Mouse (Mus musculus): ENCODE measurements at regions not wholly inside any gene's neighbourhood (a gene's known extent, or its start where the extent isn't known, plus 50 kb on each side); places are given as distances from the start of the nearest gene placed in this dataset.

DNA sequence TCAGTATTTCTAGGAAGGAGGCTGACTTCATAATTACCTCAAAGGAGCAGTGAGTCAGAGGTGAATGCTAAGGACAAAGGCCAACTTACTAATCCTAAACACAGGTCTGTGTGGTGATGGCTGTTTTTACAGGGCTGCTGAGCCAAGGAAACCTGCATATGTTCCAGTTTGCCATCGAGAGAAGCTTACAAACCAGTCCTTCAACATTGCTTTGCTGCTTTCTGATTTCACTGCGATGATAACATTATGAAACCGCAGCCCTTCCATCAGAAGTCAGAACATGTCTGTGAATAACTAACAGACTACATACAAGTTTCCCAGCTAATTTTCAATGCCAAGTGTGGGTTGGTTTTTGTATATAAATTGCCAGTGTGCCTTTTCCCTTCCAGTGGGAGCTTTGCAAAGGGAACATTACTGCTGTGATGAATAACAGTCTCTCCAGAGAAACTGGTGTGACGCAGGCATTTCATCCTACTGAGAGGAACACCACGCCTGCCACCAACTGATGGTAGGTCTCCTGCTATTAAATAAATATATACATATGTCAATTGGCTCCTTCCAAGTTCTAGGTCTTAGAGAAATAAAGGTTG, 128.9 kb upstream of the Pfn2 start:
- no peak overlapping the region for H3K27ac ChIP-seq (ENCODE audit: low read depth, low read length)
- WGBS, result 84% methylated on average over 5 of the region's 5 CpGs
- no peaks in the 10 kb centered on the region for H3K9me3 ChIP-seq (replicated peaks; ENCODE audit: control insufficient read depth, low read length)
- H3K4me3 ChIP-seq (ENCODE audit: low read depth, low read length), result no peak overlapping the region
- H3K27me3 ChIP-seq (replicated peaks; ENCODE audit: control insufficient read depth, insufficient read depth, low read length), result no peaks in the 10 kb centered on the region
- no peak overlapping the region for H3K4me2 ChIP-seq (ENCODE audit: low read length)
- H3K4me1 ChIP-seq (ENCODE audit: control insufficient read depth, insufficient read depth, low read length), result no peaks in the 10 kb centered on the region
- H3K36me3 ChIP-seq (ENCODE audit: control insufficient read depth, insufficient read depth, low read length), result no peaks in the 10 kb centered on the region
- no peak overlapping the region for H3K9ac ChIP-seq (ENCODE audit: low read length)
- no peak for DNase-seq (ENCODE audit: low spot score)
- ATAC-seq, result no peak

DNA sequence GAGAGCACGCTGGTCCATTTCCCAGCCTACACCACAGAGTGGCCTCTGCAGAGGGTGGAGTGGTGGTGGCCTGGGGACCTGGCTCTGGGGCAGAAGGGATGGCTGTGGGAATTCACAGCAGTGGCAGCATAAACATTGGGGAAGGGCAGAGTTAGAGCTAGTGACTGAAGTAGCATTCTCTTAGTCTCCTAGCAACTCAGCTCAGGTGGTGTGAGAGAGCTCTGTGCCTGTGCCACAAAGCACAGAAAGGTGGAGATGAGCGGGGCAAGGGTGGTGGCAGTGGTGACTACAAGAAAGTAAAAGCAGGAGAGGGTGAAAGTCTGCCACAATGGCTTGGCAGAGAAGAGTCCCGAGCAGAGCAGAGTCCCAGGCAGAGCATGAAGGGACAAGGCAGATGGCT, 140.3 kb upstream of the Pfn2 start:
- ATAC-seq (no peak), DNase-seq (ENCODE audit: low spot score) (no peak)
- H3K36me3 ChIP-seq (ENCODE audit: control insufficient read depth, insufficient read depth, low read length), result no peaks in the 10 kb centered on the region
- WGBS, result 88% methylated on average over 3 of the region's 3 CpGs
- H3K4me2 ChIP-seq (ENCODE audit: low read length), result no peak overlapping the region
- H3K4me3 ChIP-seq (ENCODE audit: low read depth, low read length), result no peak overlapping the region
- no peak overlapping the region for H3K9ac ChIP-seq (ENCODE audit: low read length)
- no peaks in the 10 kb centered on the region for H3K4me1 ChIP-seq (ENCODE audit: control insufficient read depth, insufficient read depth, low read length)
- H3K27ac ChIP-seq (ENCODE audit: low read depth, low read length), result no peak overlapping the region
- no peaks in the 10 kb centered on the region for H3K27me3 ChIP-seq (replicated peaks; ENCODE audit: control insufficient read depth, insufficient read depth, low read length)
- no peaks in the 10 kb centered on the region for H3K9me3 ChIP-seq (replicated peaks; ENCODE audit: control insufficient read depth, low read length)

DNA sequence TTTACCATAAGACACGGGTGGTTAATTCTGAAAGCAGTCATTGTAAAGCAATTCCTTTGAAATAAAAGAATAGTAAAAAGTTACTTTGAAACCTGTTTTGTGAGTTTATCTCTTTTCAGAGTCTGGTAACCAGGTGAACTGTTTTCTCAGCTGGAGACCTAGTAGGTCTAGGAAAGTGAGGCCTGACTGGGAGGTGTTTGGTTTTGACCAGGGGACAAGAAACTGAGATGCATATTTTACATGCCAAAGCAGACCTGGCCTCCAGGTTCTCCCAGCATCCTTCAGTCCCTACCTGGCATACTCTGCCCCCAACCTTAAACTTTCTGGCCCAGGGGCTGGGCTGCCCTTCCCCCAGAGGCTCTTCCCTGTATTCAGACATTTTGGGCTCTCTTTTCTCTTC, 142.9 kb upstream of the Pfn2 start:
- no peak for DNase-seq (ENCODE audit: low spot score)
- Histone ChIP-seq H3K4me1 (ENCODE audit: control insufficient read depth, insufficient read depth, low read length) (no peaks in the 10 kb centered on the region), H3K9ac (ENCODE audit: low read length) (no peak overlapping the region), H3K36me3 (ENCODE audit: control insufficient read depth, insufficient read depth, low read length) (no peaks in the 10 kb centered on the region), H3K27me3 (replicated peaks; ENCODE audit: control insufficient read depth, insufficient read depth, low read length) (no peaks in the 10 kb centered on the region), H3K4me3 (ENCODE audit: low read depth, low read length) (no peak overlapping the region), H3K4me2 (ENCODE audit: low read length) (no peak overlapping the region), H3K27ac (ENCODE audit: low read depth, low read length) (no peak overlapping the region), H3K9me3 (replicated peaks; ENCODE audit: control insufficient read depth, low read length) (no peaks in the 10 kb centered on the region)
- whole genome bisulfite sequencing, result 70% methylated on average over 1 of the region's 1 CpGs
- ATAC-seq, result no peak

DNA sequence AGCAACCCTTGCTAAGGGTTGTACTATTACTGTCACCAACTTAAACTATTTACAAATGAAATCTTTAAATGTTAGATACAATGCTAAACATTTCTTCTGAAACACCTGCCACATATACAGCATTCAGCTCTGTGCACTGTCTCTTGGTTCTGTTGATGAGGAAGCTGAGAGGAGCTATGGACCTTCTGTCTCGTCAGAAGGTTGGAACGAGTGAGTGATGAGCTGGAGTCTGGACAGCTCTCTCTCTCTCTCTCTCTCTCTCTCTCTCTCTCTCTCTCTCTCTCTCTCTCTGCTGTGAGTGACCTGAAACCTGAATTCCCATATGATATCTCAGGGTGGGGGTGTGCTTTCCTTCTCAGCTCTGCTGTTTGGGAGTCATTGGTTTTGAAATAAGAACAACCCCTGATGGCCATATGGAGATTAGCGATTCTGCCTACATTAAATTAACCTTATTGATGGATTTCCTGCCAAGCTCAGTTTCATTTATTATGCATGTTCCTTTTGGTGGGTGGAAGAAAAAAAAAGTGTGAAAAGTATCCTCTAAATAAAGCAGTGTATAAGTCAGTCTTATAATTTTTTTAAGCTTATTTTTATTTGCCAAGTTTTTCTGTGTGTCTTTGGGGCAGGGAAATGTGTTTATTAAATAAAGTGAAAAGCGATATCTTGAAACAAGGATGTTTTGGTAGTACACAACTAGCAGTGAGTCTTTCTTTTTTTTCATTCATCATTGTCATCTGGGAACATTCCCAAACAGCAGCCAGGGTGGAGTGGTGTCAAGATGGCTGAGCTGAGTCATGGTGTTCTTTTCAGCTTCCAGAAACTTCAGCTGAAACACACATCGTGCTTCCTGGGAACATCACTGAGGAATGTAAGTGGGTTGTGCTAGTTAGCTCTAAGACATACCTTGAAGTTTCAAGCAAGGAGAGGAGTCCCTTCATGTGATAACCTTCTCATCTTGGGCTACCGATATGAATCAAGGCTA, 150.5 kb upstream of the Pfn2 start:
- Histone ChIP-seq H3K4me1 (ENCODE audit: control insufficient read depth, insufficient read depth, low read length) (no peaks in the 10 kb centered on the region), H3K4me2 (ENCODE audit: low read length) (no peak overlapping the region), H3K27ac (ENCODE audit: low read depth, low read length) (no peak overlapping the region), H3K4me3 (ENCODE audit: low read depth, low read length) (no peak overlapping the region), H3K9me3 (replicated peaks; ENCODE audit: control insufficient read depth, low read length) (no peaks in the 10 kb centered on the region), H3K27me3 (replicated peaks; ENCODE audit: control insufficient read depth, insufficient read depth, low read length) (no peaks in the 10 kb centered on the region), H3K9ac (ENCODE audit: low read length) (no peak overlapping the region), H3K36me3 (ENCODE audit: control insufficient read depth, insufficient read depth, low read length) (no peaks in the 10 kb centered on the region)
- DNase-seq (ENCODE audit: low spot score) (peak; percentile 34), ATAC-seq (peak; percentile 63; the same call in 1 of the 2 replicates)
- 77% methylated on average over 6 of the region's 6 CpGs for WGBS

DNA sequence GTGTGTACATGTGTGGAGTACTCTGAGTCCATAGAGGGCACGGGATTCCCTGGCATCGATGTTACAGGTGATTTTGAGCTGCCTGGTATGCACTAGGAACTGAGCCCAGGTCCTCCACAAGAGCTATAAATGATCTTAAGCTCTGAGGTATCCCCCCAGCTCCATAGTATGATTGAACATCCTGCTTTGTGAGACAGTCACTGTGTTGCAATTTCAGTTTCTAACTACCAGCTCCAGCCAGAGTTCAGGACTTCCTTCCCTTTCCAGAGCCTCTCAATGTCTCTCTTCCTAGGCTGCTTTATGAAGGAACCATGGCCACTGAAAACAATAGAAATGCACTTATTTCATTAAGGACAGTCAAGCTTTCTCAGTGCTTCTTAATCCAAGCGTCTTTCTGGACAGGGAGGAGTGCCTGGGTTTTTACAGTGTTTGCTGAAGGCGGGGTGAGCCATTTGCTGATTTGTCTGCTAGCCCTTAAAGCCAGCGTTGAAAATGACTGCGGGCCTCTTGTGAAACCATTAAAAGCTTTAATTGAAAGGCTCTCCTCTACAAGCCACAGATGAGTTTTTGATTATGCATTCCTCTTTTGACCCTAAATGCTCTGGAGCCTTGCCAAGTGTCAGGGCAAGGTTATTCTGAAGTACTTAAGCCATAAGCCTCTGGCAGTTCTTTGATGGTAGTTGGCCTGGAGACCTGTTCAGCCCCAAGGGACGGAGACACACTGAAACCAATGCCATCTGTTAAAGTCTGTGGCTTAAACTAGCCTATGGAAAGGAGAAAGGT, 155.1 kb upstream of the Pfn2 start:
- DNase-seq (ENCODE audit: low spot score) (peak; percentile 56), ATAC-seq (no peak)
- Histone ChIP-seq H3K27me3 (replicated peaks; ENCODE audit: control insufficient read depth, insufficient read depth, low read length) (no peaks in the 10 kb centered on the region), H3K4me2 (ENCODE audit: low read length) (no peak overlapping the region), H3K27ac (ENCODE audit: low read depth, low read length) (peak overlapping the region; percentile 6; the same call in 1 of the 2 replicates), H3K36me3 (ENCODE audit: control insufficient read depth, insufficient read depth, low read length) (no peaks in the 10 kb centered on the region), H3K9me3 (replicated peaks; ENCODE audit: control insufficient read depth, low read length) (no peaks in the 10 kb centered on the region), H3K9ac (ENCODE audit: low read length) (no peak overlapping the region), H3K4me3 (ENCODE audit: low read depth, low read length) (no peak overlapping the region), H3K4me1 (ENCODE audit: control insufficient read depth, insufficient read depth, low read length) (no peaks in the 10 kb centered on the region)
- 40% methylated on average over 7 of the region's 7 CpGs for WGBS

DNA sequence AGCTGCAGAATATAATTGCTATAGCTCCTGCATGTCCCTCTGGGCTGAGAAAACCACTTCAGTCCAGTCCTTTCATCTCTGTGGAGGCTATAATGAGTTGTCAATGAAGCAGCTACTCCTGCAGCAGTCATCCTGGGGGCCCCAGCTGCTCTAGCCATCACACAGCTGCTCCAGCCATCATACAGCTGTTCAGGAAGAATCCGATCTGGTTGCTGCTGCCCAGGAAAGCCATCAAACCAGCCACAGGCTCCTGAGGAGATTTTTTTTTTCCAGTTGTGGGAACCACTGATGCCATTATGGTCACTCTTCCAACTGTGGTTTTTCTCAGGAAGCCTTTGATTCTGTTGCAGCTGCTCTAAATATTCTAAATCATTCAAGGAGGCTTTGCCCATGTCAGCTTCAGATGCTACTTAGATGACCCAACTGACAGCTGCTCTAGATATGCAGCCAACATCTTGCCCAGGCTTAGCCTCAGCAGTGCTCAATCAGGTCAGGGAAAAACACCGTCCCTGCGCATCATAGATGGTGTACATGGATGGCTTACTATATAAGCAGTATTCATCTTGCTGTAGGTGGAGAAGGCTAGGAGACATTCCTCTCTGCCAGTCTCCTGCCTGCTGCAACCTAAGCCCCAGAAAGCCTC, 177.0 kb upstream of the Pfn2 start:
- ATAC-seq (no peak), DNase-seq (ENCODE audit: low spot score) (no peak)
- H3K4me2 ChIP-seq (ENCODE audit: low read length), result no peak overlapping the region
- H3K4me1 ChIP-seq (ENCODE audit: control insufficient read depth, insufficient read depth, low read length), result no peaks in the 10 kb centered on the region
- H3K27ac ChIP-seq (ENCODE audit: low read depth, low read length), result no peak overlapping the region
- 88% methylated on average over 3 of the region's 3 CpGs for WGBS
- H3K9me3 ChIP-seq (replicated peaks; ENCODE audit: control insufficient read depth, low read length), result no peaks in the 10 kb centered on the region
- no peaks in the 10 kb centered on the region for H3K36me3 ChIP-seq (ENCODE audit: control insufficient read depth, insufficient read depth, low read length)
- no peak overlapping the region for H3K4me3 ChIP-seq (ENCODE audit: low read depth, low read length)
- no peak overlapping the region for H3K9ac ChIP-seq (ENCODE audit: low read length)
- H3K27me3 ChIP-seq (replicated peaks; ENCODE audit: control insufficient read depth, insufficient read depth, low read length), result no peaks in the 10 kb centered on the region

DNA sequence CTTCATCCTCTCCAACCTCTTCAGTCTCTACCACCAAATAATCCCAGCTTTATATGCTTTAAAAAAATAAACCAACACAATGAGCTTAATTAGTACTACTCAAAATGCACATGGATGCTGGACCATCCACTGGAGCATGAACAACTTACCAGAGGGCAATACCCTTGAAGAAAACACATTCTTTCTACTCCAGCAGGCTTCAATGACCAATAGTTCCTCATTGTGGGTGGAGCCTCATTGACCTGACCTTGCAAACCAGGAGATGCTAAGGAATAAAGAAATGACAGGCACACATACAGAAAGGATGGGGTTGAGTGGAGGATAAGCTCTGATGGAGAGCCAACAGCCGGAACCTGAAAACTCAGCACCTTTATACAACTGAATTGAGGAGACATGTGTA, 201.7 kb upstream of the Pfn2 start:
- H3K4me2 ChIP-seq (ENCODE audit: low read length), result no peak overlapping the region
- no peaks in the 10 kb centered on the region for H3K27me3 ChIP-seq (replicated peaks; ENCODE audit: control insufficient read depth, insufficient read depth, low read length)
- H3K27ac ChIP-seq (ENCODE audit: low read depth, low read length), result no peak overlapping the region
- ATAC-seq, result no peak
- no peaks in the 10 kb centered on the region for H3K4me1 ChIP-seq (ENCODE audit: control insufficient read depth, insufficient read depth, low read length)
- no peak overlapping the region for H3K4me3 ChIP-seq (ENCODE audit: low read depth, low read length)
- DNase-seq (ENCODE audit: low spot score), result no peak
- no peak overlapping the region for H3K9ac ChIP-seq (ENCODE audit: low read length)
- no peaks in the 10 kb centered on the region for H3K9me3 ChIP-seq (replicated peaks; ENCODE audit: control insufficient read depth, low read length)
- H3K36me3 ChIP-seq (ENCODE audit: control insufficient read depth, insufficient read depth, low read length), result no peaks in the 10 kb centered on the region
- WGBS, result 82% methylated on average over 1 of the region's 1 CpGs

DNA sequence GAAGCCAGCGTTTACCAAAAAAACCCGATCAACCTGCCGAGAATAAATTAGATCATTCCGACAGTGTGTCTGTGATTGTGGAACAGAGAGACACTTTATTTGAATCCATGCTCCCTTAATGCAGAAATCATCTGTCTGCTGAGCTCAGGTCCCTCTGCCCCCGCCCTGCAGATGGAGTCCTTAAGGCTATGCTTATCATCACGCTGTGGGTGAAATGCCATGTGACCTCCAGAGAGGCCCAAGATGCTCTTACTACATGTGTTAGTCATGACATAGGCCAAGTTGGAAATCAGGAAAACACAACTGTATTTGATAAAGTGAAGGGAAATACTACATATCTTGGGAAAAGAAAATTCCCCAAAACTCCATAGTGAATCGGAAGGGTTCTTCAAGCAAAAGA, 206.8 kb upstream of the Pfn2 start:
- 85% methylated on average over 7 of the region's 7 CpGs for WGBS
- no peak for ATAC-seq

More for the DNA sequence above, 206.8 kb upstream of the Pfn2 start:
- Histone ChIP-seq H3K4me2 (ENCODE audit: low read length) (no peak overlapping the region), H3K9me3 (replicated peaks; ENCODE audit: control insufficient read depth, low read length) (no peaks in the 10 kb centered on the region), H3K27me3 (replicated peaks; ENCODE audit: control insufficient read depth, insufficient read depth, low read length) (no peaks in the 10 kb centered on the region), H3K4me1 (ENCODE audit: control insufficient read depth, insufficient read depth, low read length) (no peaks in the 10 kb centered on the region), H3K4me3 (ENCODE audit: low read depth, low read length) (no peak overlapping the region), H3K36me3 (ENCODE audit: control insufficient read depth, insufficient read depth, low read length) (no peaks in the 10 kb centered on the region), H3K27ac (ENCODE audit: low read depth, low read length) (no peak overlapping the region), H3K9ac (ENCODE audit: low read length) (no peak overlapping the region)
- no peak for DNase-seq (ENCODE audit: low spot score)
